Mouse (Mus musculus) heart, postnatal 14 days (tissue): ENCODE data around the gene Hexim2. TPM values are rescaled to one million over a fixed set of nuclear protein-coding genes. Genes with fewer than 3 reads are reported as not detected.

Experiments used
- DNase-seq, 2 experiments: peaks; one replicate each; pipeline ENCODE4 v3.0.0; 2021 to 2022
- intact Hi-C: fragments of 180-260 bp; cut with DNase I; formaldehyde crosslinking; loops from one replicate; pipeline ENCODE4 v1.15.1; 2025
- total RNA-seq, 2 experiments: library from RNA; stranded (reverse); gene quantifications; 2 replicates each; pipeline ENCODE4 v1.2.3; 2021

Gene Hexim2
- total RNA-seq, 2 experiments from 2014 or later, result 1.8 to 3.3 TPM

GRCm38 (mm10) chr11:103170494-103171285 lies 38.5 kb downstream of the Hexim2 start, which contains the start of gene Fmnl1:
TSS of gene Fmnl1 (plus strand) at chr11:103171107.
- peak; percentile 66 to 75 for DNase-seq
- intact Hi-C loops, result no loop called here

GRCm38 (mm10) chr11:103171286-103171620 lies 39.0 kb downstream of the Hexim2 start:
- intact Hi-C loops, result no loop called here
- DNase-seq, result no peak

- intact Hi-C loops, result no loop called here
- peak; percentile 35 to 37 for DNase-seq
These were observed 39.6 kb downstream of the Hexim2 start for GRCm38 (mm10) chr11:103171703-103172391.

- intact Hi-C loops, result no loop called here
- no peak for DNase-seq
These were observed 40.3 kb downstream of the Hexim2 start for GRCm38 (mm10) chr11:103172392-103173040.

- no peak for DNase-seq
- intact Hi-C loops, result no loop called here
These were observed 41.0 kb downstream of the Hexim2 start for GRCm38 (mm10) chr11:103173041-103173770.

- no peak for DNase-seq
- intact Hi-C loops, result no loop called here
These were observed 41.6 kb downstream of the Hexim2 start for GRCm38 (mm10) chr11:103173771-103174344.

GRCm38 (mm10) chr11:103174411-103174832 lies 42.2 kb downstream of the Hexim2 start:
- intact Hi-C loops, result no loop called here
- DNase-seq, result no peak

GRCm38 (mm10) chr11:103174891-103175391 lies 42.7 kb downstream of the Hexim2 start:
- DNase-seq, result peak; percentile 48 to 50
- intact Hi-C loops, result no loop called here

GRCm38 (mm10) chr11:103175688-103176442 lies 43.6 kb downstream of the Hexim2 start:
- intact Hi-C loops, result no loop called here
- peak; percentile 62 for DNase-seq

GRCm38 (mm10) chr11:103176510-103176909 lies 44.3 kb downstream of the Hexim2 start:
- no peak for DNase-seq
- intact Hi-C loops, result no loop called here

GRCm38 (mm10) chr11:103177216-103177615 lies 45.0 kb downstream of the Hexim2 start:
- peak in 1 of 2 experiments; percentile 45 for DNase-seq
- intact Hi-C loops, result no loop called here

- no peak for DNase-seq
- intact Hi-C loops, result no loop called here
These were observed 45.7 kb downstream of the Hexim2 start for GRCm38 (mm10) chr11:103177815-103178485.

- DNase-seq, result no peak
- intact Hi-C loops, result no loop called here
These were observed 46.5 kb downstream of the Hexim2 start for GRCm38 (mm10) chr11:103178748-103179147.

GRCm38 (mm10) chr11:103180426-103180825 lies 48.2 kb downstream of the Hexim2 start:
- intact Hi-C loops, result no loop called here
- no peak for DNase-seq

- intact Hi-C loops, result no loop called here
- DNase-seq, result no peak
These were observed 49.1 kb downstream of the Hexim2 start for GRCm38 (mm10) chr11:103181349-103181748.

- no peak for DNase-seq
- intact Hi-C loops, result no loop called here
These were observed 49.7 kb downstream of the Hexim2 start for GRCm38 (mm10) chr11:103181911-103182310.

GRCm38 (mm10) chr11:103184891-103185290 lies 52.7 kb downstream of the Hexim2 start:
- DNase-seq, result peak; percentile 68 to 76
- intact Hi-C loops, result loop anchor here (2.0 kb wide), 1 partner anchor 16 kb away; no protein-coding TSS in a partner anchor
